Mouse (Mus musculus) heart, adult 8-10 months (tissue): ENCODE results near the gene Hsd17b3. TPM values are rescaled to one million over a fixed set of nuclear protein-coding genes. Genes with fewer than 3 reads are reported as not detected.
A peak's percentile ranks its signal among the peaks of the same experiment; 100 is the strongest.

ENCODE experiments used
- DNase-seq: peaks from one replicate; pipeline ENCODE4 v3.0.0; 2022; ENCODE audit warnings: low spot score
- total RNA-seq, 4 experiments: library from RNA; stranded (reverse); gene quantifications; 2 replicates each; pipeline ENCODE4 v1.2.4; 2022

The Hsd17b3 gene
- not detected for total RNA-seq

- no peak for DNase-seq
These were observed at the start of gene Hsd17b3 for GRCm38 (mm10) chr13:64089130-64089529. Gene Hsd17b3, minus strand, starts transcription at chr13:64089230.

GRCm38 (mm10) chr13:64129616-64130375, 40.8 kb upstream of the Hsd17b3 start:
- peak; percentile 54 for DNase-seq

- peak; percentile 67 for DNase-seq
These were observed 40.0 kb upstream of the Hsd17b3 start, which contains the start of gene Slc35d2 for GRCm38 (mm10) chr13:64128858-64129615. Gene Slc35d2, minus strand, starts transcription at chr13:64129368.

DNA sequence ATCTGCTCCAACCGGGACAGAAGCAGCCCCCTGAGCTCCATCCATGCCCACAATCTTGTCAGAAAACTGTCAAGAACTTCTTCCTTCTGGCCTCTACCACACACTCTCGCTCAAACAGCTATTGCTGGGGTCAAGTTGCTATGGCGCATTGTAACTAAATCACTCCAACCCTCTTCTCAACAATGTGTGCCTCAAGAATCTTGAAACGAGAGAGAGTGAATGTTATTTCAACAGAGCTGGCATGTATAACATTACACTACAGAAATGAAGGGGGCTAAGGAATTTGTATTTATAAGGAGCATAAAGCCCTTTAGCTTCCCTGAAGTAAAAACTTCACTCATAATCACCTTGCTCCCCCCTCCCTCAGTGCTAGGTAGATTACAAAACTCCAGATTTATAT, 37.3 kb upstream of the Hsd17b3 start:
- no peak for DNase-seq

GRCm38 (mm10) chr13:64124886-64125285, 35.9 kb upstream of the Hsd17b3 start:
- DNase-seq: no peak

DNA sequence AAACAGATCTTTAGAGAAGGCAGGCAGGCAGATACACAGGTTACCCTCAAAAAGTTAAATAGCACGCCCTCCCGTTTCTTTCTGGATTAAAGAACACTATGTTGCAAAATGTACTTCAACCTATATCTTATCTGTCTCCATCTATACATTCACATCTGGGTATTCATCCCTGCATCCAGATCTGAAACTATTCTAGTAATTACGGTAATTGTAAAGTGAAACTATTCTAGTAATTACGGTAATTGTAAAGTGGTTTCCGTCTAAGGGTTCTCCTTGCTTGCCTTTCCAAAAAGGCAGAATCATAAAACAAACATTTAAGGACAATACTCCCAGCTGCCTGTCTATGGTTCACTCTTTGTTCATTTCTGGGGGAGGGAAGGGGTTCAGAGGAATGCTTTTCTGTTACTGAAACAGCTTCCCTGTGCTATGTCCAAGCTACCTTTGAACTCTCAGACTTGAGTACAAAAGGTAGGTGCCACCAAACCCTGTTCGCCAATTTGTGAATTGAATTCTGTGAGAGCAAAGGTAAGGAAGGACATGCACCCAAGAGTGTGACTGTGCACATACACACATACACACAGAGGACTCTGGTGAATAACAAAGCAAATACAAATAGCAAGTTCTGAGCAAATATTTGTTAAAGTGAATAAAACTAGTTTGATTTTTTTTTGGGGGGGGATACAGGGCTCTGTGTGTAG, 34.6 kb upstream of the Hsd17b3 start:
- no peak for DNase-seq

DNA sequence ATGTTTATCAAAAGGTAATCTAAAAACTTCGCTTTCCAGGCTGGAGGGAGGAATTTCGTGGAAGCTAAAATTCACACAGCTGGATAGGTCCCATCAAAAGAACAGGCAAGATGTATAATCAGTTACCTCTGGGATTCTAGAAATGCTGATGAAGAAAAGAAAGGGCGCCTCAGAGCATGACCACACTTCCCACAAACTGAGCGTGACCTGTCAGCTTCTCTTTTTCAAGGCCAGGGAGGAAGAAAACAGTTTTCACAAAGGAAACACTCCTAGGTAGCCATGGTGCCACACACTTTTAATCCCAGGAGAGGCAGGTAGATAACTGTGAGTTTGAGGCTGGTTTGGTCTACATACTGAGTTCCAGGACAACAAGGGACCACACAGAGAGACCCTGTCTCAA, 31.7 kb upstream of the Hsd17b3 start:
- DNase-seq: no peak

- no peak for DNase-seq
These were observed 28.4 kb upstream of the Hsd17b3 start for GRCm38 (mm10) chr13:64117442-64117841.

DNA sequence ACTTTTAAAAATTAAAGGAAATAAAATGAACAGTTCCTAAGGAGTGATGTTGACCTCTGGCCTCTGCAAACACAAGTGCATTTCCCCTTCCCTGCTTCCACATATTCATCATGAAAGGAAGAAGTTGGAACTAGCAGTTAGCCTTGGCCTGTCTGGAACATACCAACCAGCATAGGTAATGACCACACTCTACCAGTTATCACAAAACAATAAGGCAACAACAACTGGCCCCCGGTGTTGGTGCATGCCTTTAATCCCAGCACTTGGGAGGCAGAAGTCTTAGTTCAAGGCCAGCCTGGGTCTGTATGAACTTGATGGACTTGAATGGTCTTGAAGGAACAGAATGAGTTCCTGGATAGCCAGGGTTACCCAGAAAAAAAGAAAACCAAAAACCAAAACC, 21.4 kb upstream of the Hsd17b3 start:
- no peak for DNase-seq

DNA sequence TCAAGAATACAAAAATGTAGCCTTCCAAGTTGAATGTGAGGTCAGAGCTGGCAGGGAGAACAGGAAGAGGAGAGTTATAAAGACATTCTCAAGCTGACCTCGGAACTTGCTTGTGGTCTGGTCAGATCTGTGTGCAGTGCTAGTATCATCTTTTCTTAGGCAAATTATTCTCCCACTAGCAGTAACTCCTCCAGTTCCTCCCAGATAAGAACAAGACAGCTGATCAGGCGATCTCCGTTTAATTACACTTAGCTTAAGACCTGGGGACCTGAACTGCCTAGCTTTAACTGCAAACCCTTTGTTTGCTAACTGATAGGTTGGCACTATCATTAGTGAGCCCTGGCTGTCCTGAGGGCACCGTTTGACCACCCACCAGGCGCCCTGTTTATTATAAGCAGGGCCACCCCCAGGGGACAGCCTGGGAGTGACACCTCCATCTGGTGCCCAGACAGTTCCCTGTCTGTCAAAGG, 19.4 kb upstream of the Hsd17b3 start:
- DNase-seq: no peak

DNA sequence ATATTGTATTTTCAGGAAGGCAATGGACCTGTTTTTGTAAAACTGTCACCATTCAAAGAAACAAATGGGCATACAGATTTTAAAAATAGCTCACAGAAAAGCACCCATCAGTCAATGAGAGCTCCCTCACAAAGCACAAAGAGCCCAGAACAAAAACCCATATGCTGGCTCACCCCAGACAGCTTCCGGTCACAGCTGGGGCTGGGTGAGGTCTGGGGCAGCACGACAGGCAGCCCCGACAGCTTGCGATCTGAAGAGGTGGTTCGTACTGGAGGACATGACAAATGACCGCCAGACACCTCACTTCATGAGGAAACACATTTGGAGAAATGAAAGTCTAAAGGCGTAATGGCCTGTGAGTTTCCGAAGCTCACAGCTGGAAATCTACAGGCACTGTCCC, 18.5 kb upstream of the Hsd17b3 start:
- no peak for DNase-seq

DNA sequence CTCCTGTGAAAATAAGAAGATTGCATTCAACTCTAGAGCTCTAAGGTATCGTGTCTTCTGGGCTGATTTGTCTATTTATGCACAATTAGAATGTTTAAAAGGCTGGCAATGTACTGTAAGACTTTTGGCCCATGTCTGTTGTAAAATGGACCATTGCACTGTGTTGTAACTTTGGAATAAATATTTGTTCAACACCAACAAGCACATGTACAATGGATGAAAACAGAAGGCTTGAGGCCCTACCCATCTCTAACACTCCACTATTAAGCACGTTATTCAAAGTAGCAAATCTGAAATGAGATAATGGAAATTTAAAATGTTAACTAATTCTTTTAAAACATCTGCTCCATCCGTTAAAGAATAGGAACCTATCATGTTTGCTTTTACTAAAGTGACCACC, 18.1 kb upstream of the Hsd17b3 start:
- DNase-seq: no peak

DNA sequence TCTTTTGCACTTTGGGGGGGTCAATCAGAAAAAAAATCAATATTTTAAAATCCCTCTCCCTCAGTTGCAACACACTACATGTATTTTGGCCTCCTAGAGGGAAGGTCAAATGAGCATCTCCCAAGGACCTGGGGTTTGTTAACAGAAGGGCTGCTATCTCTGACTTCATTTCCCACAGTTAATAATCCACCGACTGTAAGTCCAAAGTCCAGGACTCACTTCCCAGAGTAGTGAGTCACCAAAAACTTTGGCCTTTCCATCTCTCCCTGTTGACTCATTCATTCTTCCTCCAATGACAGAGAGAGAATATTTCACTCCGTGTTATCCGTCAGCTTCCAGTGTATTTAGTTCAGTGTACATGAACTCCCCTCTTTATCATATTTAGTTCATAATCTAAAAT, 16.7 kb upstream of the Hsd17b3 start:
- DNase-seq: no peak

- peak; percentile 48 for DNase-seq
These were observed 11.2 kb upstream of the Hsd17b3 start for GRCm38 (mm10) chr13:64100186-64100585.

DNA sequence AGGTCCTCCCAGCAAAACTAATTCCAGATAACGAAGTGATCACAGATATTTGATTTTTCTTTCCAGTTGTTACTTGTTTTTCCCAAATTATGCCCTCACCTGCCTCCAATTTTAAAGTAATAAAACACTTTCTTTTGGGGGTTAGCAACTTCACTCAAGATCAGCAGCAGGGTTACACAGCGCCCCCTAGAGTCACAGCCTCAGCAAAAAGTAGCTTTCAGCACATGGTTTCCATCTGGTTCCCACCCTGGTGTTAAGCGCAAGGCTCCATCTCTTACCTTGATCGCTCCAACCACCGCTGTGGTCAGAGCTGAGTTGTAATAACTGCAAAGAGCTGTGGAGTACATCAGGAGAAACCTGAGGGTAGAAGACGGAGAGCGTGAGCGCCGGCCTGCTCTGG, 10.0 kb upstream of the Hsd17b3 start:
- no peak for DNase-seq

GRCm38 (mm10) chr13:64093341-64093740, 4.3 kb upstream of the Hsd17b3 start:
- peak; percentile 60 for DNase-seq

- no peak for DNase-seq
These were observed 3.7 kb upstream of the Hsd17b3 start for GRCm38 (mm10) chr13:64092752-64093151.

DNA sequence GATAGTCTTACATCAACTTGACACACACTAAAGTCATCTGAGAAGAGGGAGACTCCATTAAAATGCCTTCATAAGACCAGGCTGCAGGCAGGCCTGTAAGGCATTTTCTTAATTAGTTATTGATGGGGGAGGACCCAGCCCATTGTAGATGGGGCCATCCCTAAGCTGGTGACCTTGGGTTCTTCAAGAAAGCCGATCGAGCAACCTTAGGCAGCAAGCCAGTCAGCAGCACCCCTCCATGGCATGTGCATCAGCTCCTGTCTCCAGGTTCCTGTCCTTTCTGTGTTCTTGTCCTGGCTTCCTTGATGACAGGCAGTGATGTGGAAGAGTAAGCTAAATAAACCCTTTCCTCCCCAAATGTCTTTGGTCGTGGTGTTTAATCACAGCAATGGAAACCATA, 3.1 kb upstream of the Hsd17b3 start:
- DNase-seq: no peak

DNA sequence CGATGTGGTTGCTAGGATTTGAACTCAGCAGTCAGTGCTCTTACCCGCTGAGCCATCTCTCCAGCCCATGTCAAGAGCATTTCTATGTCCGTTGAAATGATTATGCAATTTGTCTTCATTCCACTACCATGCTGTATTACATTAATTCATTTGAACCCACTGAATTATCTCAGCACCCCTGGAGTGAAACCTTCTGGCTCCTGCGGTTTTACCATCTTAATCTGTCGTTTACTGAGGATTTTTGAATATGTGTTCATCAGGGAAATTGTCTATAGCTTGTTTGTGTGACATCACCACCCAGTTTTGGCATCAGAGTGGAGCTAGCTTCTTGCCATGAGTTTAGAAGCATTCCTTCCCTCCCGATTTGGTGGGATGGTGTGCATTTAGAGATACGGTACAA, 2.0 kb upstream of the Hsd17b3 start:
- no peak for DNase-seq

DNA sequence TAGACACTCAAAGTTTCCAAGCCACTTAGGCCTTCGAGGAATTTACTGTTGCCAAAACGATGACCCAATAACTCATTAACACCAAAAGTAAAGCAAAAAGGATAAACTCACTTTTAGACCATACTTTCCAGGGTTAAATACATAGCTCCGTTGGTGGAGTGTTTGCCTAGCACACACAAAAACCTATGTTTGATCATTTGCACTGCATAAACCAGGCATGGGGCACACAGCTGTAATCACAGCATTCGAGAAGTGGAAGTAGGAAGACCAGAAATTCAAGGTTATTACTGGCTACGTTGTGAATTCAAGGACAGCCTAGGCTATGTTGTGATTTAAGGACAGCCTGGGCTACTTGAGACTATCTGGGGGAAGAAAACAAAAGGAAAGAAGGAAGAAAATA, 1.2 kb upstream of the Hsd17b3 start:
- no peak for DNase-seq

- no peak for DNase-seq
These were observed 973 bp downstream of the Hsd17b3 start for GRCm38 (mm10) chr13:64088057-64088456.

GRCm38 (mm10) chr13:64086036-64086435, 3.0 kb downstream of the Hsd17b3 start:
- DNase-seq: no peak
